Mouse (Mus musculus): ENCODE results near the gene Mef2c. TPM values are rescaled to one million over a fixed set of nuclear protein-coding genes. Genes with fewer than 3 reads are reported as not detected.
A peak's percentile ranks its signal among the peaks of the same experiment; 100 is the strongest.

Gene Mef2c
- total RNA-seq, 2 experiments from 2014 or later = 72.7 to 76.0 TPM

DNA sequence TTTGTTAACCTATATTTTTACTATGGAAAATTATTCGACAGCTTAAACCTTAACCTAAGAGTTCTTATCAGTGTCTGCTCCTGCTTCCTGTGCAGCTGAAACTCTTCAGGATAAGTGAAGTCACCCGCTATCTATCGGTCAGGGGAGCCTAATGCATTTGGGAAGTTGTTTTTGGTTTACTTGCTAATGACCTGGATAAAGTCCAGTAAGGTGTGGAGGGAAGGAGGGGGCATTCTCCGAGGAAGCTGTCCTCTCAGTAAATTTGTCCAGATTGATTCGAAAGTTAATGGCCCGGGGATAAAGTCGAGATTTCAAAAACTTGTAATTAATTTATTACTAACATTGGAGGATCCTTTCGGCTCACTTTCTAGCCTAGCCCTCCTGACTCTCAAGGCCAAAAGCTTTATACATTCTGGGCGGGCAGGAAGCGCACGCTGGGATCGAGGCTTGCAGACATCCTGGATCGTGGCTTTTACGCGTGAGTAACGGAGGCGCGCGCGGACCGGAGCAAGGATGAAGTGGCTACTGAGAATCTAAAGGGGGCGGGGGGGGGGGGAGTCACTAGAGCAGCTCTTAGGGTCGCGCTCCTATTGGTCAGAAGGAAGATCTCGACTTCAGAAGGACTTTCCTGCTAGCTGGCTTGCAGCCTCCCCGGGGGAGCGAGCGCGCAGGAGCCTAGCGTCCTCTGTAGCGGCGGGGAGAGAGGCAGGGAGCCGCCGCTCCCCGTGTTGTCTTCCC is 19.6 kb downstream of the Mef2c start:
- intact Hi-C loops (cut with DNase I) = loop anchor here (5.0 to 10.0 kb wide), 2 partner anchors 129 to 1579 kb away; no protein-coding TSS in a partner anchor
- peak; percentile 67 for DNase-seq (ENCODE audit: low spot score)

- peak; percentile 71 for DNase-seq (ENCODE audit: low spot score)
These were observed 20.5 kb downstream of the Mef2c start for GRCm38 (mm10) chr13:83524159-83524901.

DNA sequence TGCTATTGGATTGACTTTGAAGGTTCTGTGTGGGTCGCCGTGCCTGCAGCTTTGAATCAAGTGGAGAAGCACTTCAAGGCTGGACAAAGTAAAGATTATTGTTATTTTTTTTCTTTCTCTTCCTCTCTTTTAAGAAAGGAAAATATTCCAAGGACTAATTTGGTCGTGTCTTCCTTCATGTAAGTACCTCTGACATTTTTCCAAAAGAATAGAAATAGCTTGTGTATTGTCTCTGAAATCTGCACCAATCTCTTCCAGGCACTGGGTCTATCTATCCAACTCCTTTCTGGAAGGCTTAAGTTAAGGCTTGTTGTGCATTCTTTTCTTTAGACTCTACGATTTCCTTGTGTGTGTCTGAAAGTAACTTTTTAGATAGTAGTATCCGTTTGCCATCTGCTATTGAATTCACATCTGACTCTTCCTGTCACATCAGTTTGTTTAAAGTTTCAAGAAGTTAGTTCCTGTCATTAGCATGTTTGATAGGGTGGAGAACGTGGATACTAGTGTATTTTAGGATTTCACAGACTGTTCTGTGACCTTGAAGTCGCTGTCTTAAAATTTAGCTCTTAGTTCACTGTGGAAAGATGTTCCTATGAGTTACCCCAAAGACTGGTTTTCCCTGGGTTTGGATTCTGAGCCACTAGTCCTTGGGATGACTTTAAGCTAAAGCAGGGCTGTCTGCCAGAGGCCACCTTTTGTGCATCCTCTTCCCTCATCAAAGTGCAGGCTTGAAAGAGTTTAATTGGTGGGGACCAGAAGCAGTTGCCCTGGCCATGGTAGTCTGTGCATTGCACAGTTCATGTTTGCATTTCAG is 21.3 kb downstream of the Mef2c start:
- intact Hi-C loops (cut with DNase I) = loop anchor here (2.0 to 10.0 kb wide), 3 partner anchors 48 to 1580 kb away; no protein-coding TSS in a partner anchor
- DNase-seq (ENCODE audit: low spot score) = no peak

More at GRCm38 (mm10) chr13:83524159-83524901, 20.5 kb downstream of the Mef2c start:
- intact Hi-C loops (cut with DNase I) = loop anchor here (2.0 to 10.0 kb wide), 3 partner anchors 48 to 1580 kb away; no protein-coding TSS in a partner anchor

- DNase-seq (ENCODE audit: low spot score) = no peak
- intact Hi-C loops (cut with DNase I) = loop anchor here (2.0 to 10.0 kb wide), 2 partner anchors 47 to 1581 kb away; no protein-coding TSS in a partner anchor
These were observed 21.8 kb downstream of the Mef2c start for GRCm38 (mm10) chr13:83525716-83526005.

- intact Hi-C loops (cut with DNase I) = loop anchor here (10.0 kb wide), 1 partner anchor 1581 kb away; no protein-coding TSS in a partner anchor
- no peak for DNase-seq (ENCODE audit: low spot score)
These were observed 22.2 kb downstream of the Mef2c start for GRCm38 (mm10) chr13:83526066-83526465.

- intact Hi-C loops (cut with DNase I) = loop anchor here (10.0 kb wide), 1 partner anchor 1583 kb away; no protein-coding TSS in a partner anchor
- DNase-seq (ENCODE audit: low spot score) = no peak
These were observed 24.1 kb downstream of the Mef2c start for GRCm38 (mm10) chr13:83527921-83528320.

DNA sequence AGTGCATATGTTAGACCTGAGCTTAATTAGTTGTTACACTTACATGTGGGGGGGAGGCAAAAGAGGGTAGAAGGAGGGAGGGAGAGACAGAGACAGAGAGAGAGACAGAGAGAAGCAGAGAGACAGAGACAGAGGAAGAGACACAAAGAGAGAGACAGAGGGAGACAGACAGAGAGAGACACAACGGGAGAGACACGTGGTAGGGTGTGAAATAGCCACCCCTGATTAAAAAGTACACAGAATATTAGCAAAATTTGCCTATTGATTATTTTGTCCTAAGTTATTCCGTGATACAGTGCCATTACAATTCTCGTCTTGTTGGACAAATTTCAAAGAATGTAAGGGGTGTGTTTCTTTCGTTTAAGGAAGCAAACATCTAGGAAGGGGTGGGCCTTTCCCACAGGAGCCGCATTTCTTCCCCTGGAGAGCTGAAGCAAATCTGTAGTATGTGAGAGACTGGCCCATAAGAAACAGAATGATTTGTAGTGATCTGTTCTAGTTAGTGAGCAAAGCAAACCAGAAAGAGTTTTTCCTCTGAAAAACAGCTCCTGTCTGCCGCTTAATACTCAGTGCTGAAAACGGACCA is 26.0 kb downstream of the Mef2c start:
- no peak for DNase-seq (ENCODE audit: low spot score)
- intact Hi-C loops (cut with DNase I) = loop anchor here (10.0 kb wide), 1 partner anchor 1585 kb away; no protein-coding TSS in a partner anchor

DNA sequence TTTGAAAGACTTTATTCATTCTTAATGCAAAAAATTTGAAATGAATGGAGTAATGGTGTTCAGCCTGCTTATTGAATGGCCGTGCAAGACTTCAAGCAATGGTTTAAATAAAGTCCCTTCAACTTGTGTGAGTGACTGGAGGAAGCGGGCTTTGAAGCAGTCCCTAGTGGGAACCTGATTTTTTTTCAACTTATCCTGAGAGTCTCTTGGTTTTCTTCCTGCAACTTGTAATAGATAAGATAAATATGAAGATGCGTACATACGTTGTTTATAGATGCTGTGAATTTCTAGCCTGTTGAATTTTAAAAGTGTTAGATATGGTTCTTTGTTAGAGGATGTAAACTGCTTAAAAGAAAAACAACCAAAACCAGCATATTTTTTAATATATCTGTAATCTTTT is 27.1 kb downstream of the Mef2c start:
- no peak for DNase-seq (ENCODE audit: low spot score)
- intact Hi-C loops (cut with DNase I) = no loop called here

DNA sequence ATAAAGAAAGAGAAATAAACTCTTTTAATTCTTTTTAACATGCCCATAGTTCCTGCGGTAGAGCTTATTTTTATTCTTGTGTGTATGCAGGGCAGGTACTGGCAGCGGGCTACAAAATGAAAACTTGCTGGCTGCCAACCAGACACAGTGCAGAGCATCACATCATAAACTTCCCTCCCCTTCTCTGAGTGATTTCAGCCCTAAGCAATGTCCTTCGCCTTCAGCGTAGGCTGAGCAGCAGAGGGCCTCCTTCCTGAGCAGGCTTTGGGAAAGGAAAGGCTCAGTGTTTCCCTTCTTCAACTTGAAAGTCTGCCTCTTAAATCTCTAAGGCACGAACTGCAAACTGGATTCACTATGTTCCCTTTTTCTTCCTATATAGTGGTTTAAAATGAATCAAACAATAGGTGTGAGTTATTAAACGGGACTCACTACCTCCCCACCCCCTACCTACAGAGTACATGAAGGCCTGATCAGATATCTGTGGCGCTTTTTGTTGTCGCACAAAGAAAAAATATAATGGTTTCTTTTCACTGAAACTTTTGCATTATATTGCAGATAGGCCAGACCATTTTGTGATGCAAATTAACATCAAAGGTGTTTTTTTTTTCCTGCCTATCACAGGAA is 28.2 kb downstream of the Mef2c start:
- intact Hi-C loops (cut with DNase I) = no loop called here
- peak; percentile 35 for DNase-seq (ENCODE audit: low spot score)

- intact Hi-C loops (cut with DNase I) = no loop called here
- no peak for DNase-seq (ENCODE audit: low spot score)
These were observed 32.5 kb downstream of the Mef2c start for GRCm38 (mm10) chr13:83536361-83536760.

GRCm38 (mm10) chr13:83537163-83537562 is 33.3 kb downstream of the Mef2c start:
- no peak for DNase-seq (ENCODE audit: low spot score)
- intact Hi-C loops (cut with DNase I) = no loop called here

DNA sequence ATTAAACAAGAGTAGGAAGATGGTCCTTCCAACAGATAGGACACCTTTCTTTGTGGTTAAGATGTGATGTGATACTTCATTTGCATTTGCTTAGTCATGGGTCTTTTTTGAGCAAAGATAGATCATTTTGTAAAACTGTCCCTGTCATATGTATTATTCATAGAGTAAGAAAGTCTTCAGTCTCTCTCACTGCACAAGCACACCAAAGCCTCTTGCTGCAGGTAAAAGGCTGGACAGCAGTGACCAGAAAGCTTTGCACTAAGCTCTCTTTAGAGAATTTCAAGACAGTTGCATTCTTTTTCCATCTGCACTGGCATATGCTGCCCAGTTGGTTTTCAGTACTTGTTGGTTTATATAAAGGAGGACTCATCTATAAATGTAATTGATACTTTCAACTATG is 36.1 kb downstream of the Mef2c start:
- intact Hi-C loops (cut with DNase I) = no loop called here

DNA sequence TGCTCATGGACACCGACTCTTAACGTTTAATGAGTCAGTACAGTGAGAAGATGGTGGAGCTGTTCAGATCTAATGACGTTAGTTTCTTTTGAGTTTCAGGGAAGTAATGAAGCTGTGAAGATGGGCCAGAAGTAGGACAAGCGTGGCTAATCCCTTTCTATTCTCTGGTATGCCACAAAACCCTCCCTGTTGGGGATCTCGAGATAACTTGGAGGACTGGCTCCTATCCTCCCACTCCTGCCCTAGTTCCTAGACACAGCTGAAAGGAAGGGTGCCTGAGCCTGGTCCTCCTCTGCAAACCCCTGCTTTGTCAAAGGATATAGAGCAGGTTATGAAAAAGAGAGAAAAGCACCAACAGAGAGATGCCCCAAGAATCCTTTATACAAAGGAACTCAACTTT is 38.8 kb downstream of the Mef2c start:
- DNase-seq (ENCODE audit: low spot score) = no peak
- intact Hi-C loops (cut with DNase I) = no loop called here

More for the DNA sequence above, 36.1 kb downstream of the Mef2c start:
- no peak for DNase-seq (ENCODE audit: low spot score)

- no peak for DNase-seq (ENCODE audit: low spot score)
- intact Hi-C loops (cut with DNase I) = no loop called here
These were observed 40.9 kb downstream of the Mef2c start for GRCm38 (mm10) chr13:83544707-83545106.

DNA sequence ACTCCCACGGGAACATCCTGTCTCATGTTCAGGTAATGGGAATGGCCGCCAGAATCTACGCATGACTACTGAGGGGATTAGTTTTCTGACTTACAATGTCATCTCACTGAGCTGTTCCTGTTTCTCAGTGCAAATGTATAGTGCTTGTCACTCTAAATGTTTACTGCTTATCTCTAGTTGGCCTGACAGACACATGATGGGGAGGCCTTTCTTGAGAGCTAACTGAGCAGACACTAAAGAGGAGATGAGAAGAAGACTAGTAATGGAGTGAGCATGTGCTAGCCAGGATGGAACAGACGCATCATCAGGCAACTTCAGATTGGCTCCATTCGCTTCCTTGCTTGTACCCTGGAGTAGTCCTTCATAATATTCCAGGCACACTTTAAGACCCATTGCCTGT is 43.0 kb downstream of the Mef2c start:
- intact Hi-C loops (cut with DNase I) = no loop called here
- no peak for DNase-seq (ENCODE audit: low spot score)

- intact Hi-C loops (cut with DNase I) = no loop called here
- no peak for DNase-seq (ENCODE audit: low spot score)
These were observed 47.4 kb downstream of the Mef2c start for GRCm38 (mm10) chr13:83551259-83551658.

DNA sequence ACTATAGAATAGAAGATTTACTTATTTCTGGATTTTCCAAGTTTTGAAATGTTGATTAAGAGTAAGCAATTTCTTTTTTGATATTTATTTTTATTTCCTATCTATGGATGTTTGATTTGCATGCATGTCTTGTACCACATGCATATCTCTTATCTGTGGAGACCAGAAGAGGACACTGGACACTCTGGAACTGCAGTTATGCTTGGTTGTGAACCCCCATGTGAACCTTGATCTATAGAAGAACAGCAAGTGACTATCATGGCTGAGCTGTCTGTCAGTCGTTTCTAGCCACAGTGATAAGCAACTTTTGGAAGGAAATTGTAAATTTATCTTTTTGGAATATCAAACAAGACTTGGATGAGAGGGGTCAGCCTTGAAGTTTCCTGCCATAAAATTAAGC is 48.2 kb downstream of the Mef2c start:
- no peak for DNase-seq (ENCODE audit: low spot score)
- intact Hi-C loops (cut with DNase I) = no loop called here

DNA sequence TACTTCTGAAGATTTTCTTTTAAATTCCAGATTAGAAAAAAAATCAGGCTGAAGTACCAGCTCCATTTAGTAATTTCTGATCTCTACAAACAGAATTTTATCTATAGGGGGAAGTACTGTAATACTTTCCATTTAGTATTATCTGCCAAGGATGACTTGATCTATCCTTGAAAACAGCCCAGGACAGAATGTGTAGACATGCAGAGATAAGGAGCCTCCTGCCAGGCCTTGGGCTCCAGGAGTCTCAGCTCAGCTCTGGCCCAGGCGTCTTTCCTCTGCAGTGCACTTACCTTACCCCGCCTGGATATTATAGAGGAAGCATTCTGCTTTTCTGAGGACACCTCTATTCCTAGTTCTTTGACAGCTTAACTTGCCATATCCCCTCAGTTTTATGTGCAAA is 59.4 kb downstream of the Mef2c start:
- DNase-seq (ENCODE audit: low spot score) = no peak
- intact Hi-C loops (cut with DNase I) = no loop called here

GRCm38 (mm10) chr13:83565732-83566131 is 61.9 kb downstream of the Mef2c start:
- intact Hi-C loops (cut with DNase I) = no loop called here
- no peak for DNase-seq (ENCODE audit: low spot score)

Measured in heart, postnatal 25 days (tissue).